Mouse (Mus musculus) E14TG2a.4 (cell line): ENCODE measurements around the gene Tmem234.

Experiments
- CTCF ChIP-seq: conservative IDR thresholded peaks from 2 replicates; pipeline ENCODE4 v1.5.1; 2014; ENCODE audit warnings: low read length
- NANOG ChIP-seq: IDR thresholded peaks from 2 replicates; pipeline ENCODE4 v1.6.1; 2014; ENCODE audit warnings: borderline replicate concordance, low read length, mixed read lengths
- POU5F1 ChIP-seq: IDR thresholded peaks from 2 replicates; pipeline ENCODE4 v1.6.1; 2014; ENCODE audit warnings: low read length, borderline replicate concordance

DNA sequence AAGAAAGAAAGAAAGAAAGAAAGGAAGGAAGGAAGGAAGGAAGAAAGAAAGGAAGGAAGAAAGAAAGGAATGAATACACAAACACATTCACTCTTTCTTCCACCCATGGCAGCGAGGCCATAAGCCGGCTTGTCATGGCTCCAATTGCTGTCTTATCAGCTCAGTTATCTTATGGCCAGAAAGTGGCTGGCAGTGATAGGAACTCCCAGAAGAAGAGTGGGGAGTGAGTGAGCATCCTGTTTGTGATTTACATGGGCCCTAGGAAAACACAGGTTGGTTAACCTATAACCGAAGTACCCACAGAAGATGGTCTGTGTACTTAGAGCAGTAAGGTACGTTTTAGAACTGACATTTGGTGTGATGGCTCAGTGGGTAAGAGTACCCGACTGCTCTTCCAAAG, 39.3 kb upstream of the Tmem234 start:
- no peak for TF ChIP-seq CTCF
- no peak for TF ChIP-seq NANOG
- TF ChIP-seq POU5F1 = no peak
